ENCODE assay signal across 15 mouse cellular contexts in the genomic region with DNA sequence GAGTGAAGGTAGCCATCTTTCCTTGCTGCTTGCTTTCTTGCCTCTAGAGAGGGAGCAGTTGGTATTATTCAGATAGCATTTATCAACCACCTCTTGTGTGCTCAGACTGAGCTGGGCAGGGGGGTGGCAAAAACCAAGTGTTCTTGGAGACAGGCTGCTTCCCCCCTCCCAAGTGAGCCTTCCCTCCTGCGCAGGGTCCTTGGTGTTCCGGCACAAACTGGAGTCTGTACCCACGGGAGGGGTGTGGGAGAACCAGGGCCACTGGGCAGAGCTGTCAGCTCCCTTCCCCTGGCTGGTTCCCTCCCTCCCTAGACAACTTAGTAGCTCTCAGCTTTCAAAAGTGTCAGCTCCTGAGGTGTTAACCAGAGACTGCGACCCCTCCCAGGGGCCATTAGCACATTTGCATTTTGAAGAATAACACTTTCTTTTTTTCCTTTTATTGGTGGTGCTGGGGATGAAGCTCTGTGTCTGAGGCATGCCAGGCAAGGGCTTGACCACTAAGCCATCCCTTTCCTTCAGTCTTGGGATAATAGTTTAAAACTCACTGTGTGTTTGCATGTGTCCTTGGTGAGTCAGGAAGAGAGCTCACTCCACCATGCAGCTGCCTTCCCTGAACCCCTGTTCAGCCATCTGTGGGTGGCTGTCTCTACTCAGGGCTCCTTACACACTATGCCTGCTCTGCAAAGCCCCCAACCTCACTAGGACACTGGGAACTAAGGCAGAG.
DNase-seq lines count a peak whose midpoint lies in the region; ATAC-seq and TF ChIP-seq lines count a peak whose summit lies in the region.
"Had no signal": no experiment of that assay in that cellular context is flagged by ENCODE, and none has a peak within 500 bp of the region (broad histone marks: within the 10 kb centered on the region; RNA-seq: fewer than 3 reads in every experiment).

No protein-coding gene starts in this region.

- H3K9me3 ChIP-seq in heart, embryonic 11.5 days (replicated peaks; ENCODE audit: control insufficient read depth, low read length) = no peaks in the 10 kb centered on the region
- H3K9me3 ChIP-seq in forebrain, embryonic 13.5 days (replicated peaks) = no peaks in the 10 kb centered on the region
- no peaks in the 10 kb centered on the region for H3K9me3 ChIP-seq in midbrain, embryonic 15.5 days
- H3K9me3 ChIP-seq: G1E; heart, embryonic 15.5 days; liver, embryonic 15.5 days had no signal

- intact Hi-C loops in gastrocnemius, postnatal 14 days (cut with DNase I; ENCODE audit: low total_unique reads) = no loop called here

- DNase-seq in heart, adult 8-10 months (ENCODE audit: low spot score) = no peak
- DNase-seq in layer of hippocampus, adult 2 months (ENCODE audit: low spot score in 2 of 2) = no peak
- DNase-seq in layer of hippocampus, adult 8-10 months (ENCODE audit: low spot score in 2 of 2) = no peak
- DNase-seq in gastrocnemius, postnatal 14 days = no peak
- DNase-seq in urinary bladder, adult 2 months (ENCODE audit: low spot score) = no peak
- DNase-seq: cerebellum, adult 11-12 months; gastrocnemius, adult 2 months; spleen, adult 18-20 months had no signal

- no peak for TF ChIP-seq CTCF in layer of hippocampus, adult 2 months (conservative IDR thresholded peaks at IDR 0.05)

- no peaks in the 10 kb centered on the region for H3K27me3 ChIP-seq in heart, embryonic 11.5 days (ENCODE audit: control insufficient read depth, insufficient read depth, low read length)
- no peaks in the 10 kb centered on the region for H3K27me3 ChIP-seq in forebrain, embryonic 13.5 days
- H3K27me3 ChIP-seq in midbrain, embryonic 15.5 days (replicated peaks) = no peaks in the 10 kb centered on the region
- H3K27me3 ChIP-seq: heart, embryonic 15.5 days; liver, embryonic 15.5 days had no signal

- H3K4me1 ChIP-seq in heart, embryonic 11.5 days (ENCODE audit: control insufficient read depth, insufficient read depth, low read length) = peaks cover 22% of the 10 kb centered on the region
- peaks cover 61% of the 10 kb centered on the region for H3K4me1 ChIP-seq in forebrain, embryonic 13.5 days
- peaks cover 32% of the 10 kb centered on the region for H3K4me1 ChIP-seq in midbrain, embryonic 15.5 days
- H3K4me1 ChIP-seq: liver, embryonic 15.5 days had no signal

- H3K4me2 ChIP-seq in heart, embryonic 11.5 days = 0 out of 2 replicates have a peak overlapping the region, but pooled peaks have one; percentile 4
- H3K4me2 ChIP-seq in forebrain, embryonic 13.5 days = no peak overlapping the region
- H3K4me2 ChIP-seq in midbrain, embryonic 15.5 days = no peak overlapping the region
- H3K4me2 ChIP-seq: heart, embryonic 15.5 days; liver, embryonic 15.5 days had no signal

- no peak overlapping the region for H3K4me3 ChIP-seq in heart, embryonic 11.5 days (ENCODE audit: low read depth, low read length)
- no peak overlapping the region for H3K4me3 ChIP-seq in layer of hippocampus, adult 2 months
- no peak overlapping the region for H3K4me3 ChIP-seq in forebrain, embryonic 13.5 days
- no peak overlapping the region for H3K4me3 ChIP-seq in midbrain, embryonic 15.5 days
- H3K4me3 ChIP-seq: gastrocnemius, adult 2 months; heart, embryonic 15.5 days; liver, embryonic 15.5 days had no signal

- H3K9ac ChIP-seq in heart, embryonic 11.5 days (ENCODE audit: low read depth, low read length) = 0 out of 2 replicates have a peak overlapping the region, but pooled peaks have one; percentile 22
- H3K9ac ChIP-seq in forebrain, embryonic 13.5 days = no peak overlapping the region
- no peak overlapping the region for H3K9ac ChIP-seq in midbrain, embryonic 15.5 days
- H3K9ac ChIP-seq: liver, embryonic 15.5 days had no signal

- ATAC-seq in heart, embryonic 11.5 days (replicated peaks; ENCODE audit: insufficient number of reproducible peaks, low FRiP score, low TSS enrichment) = no peak
- no peak for ATAC-seq in forebrain, embryonic 13.5 days
- no peak for ATAC-seq in midbrain, embryonic 15.5 days (replicated peaks)
- ATAC-seq: inflammation-experienced regulatory T-cells, adult 6 months had no signal

- no peaks in the 10 kb centered on the region for H3K36me3 ChIP-seq in heart, embryonic 11.5 days (ENCODE audit: control insufficient read depth, insufficient read depth, low read length)
- H3K36me3 ChIP-seq in forebrain, embryonic 13.5 days (ENCODE audit: poor library complexity, severe bottlenecking) = no peaks in the 10 kb centered on the region
- H3K36me3 ChIP-seq in midbrain, embryonic 15.5 days (replicated peaks) = no peaks in the 10 kb centered on the region
- H3K36me3 ChIP-seq: G1E; heart, embryonic 15.5 days; liver, embryonic 15.5 days had no signal

- H3K27ac ChIP-seq in heart, embryonic 11.5 days (ENCODE audit: low read depth, low read length) = no peak overlapping the region
- H3K27ac ChIP-seq in layer of hippocampus, adult 2 months = peak overlapping the region; percentile 92
- H3K27ac ChIP-seq in forebrain, embryonic 13.5 days = peak overlapping the region; percentile 40; the same call in 1 of the 2 replicates
- 0 out of 2 replicates have a peak overlapping the region, but pooled peaks have one; percentile 38 for H3K27ac ChIP-seq in midbrain, embryonic 15.5 days
- H3K27ac ChIP-seq: gastrocnemius, adult 2 months; heart, embryonic 15.5 days; liver, embryonic 15.5 days had no signal

- WGBS in heart, embryonic 11.5 days (ENCODE audit: insufficient replicate concordance) = 12% methylated on average over 4 of the region's 4 CpGs
- 50% methylated on average over 4 of the region's 4 CpGs for WGBS in forebrain, embryonic 13.5 days
- 40% methylated on average over 4 of the region's 4 CpGs for WGBS in midbrain, embryonic 15.5 days
